ENCODE assay signal across 18 mouse cellular contexts in the genomic region with DNA sequence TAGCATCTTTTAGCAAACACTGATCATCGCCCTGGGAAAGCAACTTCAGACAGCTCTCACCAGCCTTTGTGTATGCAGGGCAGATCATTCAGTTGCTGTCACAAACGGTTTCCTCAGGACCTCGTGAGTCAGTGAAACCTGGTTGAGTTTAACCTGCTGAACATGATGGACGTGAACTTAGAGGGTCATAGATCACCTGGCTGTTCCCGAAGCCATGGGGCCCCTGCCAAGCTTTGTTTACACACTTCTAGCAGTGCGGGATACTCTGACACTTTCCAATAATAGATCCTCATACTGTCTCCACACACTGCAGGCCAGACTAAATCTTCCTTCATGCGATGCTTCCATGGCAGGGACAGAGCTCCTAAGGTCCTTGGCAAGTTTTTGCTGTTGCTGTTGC.
A peak's percentile ranks its signal among the peaks of the same experiment; 100 is the strongest.
DNase-seq lines count a peak whose midpoint lies in the region; ATAC-seq and TF ChIP-seq lines count a peak whose summit lies in the region.
"Had no signal": no experiment of that assay in that cellular context is flagged by ENCODE, and none has a peak within 500 bp of the region (broad histone marks: within the 10 kb centered on the region; RNA-seq: fewer than 3 reads in every experiment).

No protein-coding gene starts in this region.

- ATAC-seq in kidney, embryonic 14.5 days (ENCODE audit: low FRiP score, low TSS enrichment): no peak
- ATAC-seq in stomach, embryonic 16.5 days (ENCODE audit: insufficient read depth, low FRiP score): peak; percentile 61; the same call in 1 of the 2 replicates

- H3K4me2 ChIP-seq in kidney, embryonic 14.5 days (replicated peaks; ENCODE audit: low read depth, low read length): no peak overlapping the region
- H3K4me2 ChIP-seq in stomach, embryonic 16.5 days (ENCODE audit: low read depth, low read length): no peak overlapping the region
- H3K4me2 ChIP-seq: forebrain, embryonic 12.5 days; hindbrain, embryonic 15.5 days; neural tube, embryonic 13.5 days had no signal

- peak overlapping the region; percentile 89 for H3K27ac ChIP-seq in heart, embryonic 10.5 days
- H3K27ac ChIP-seq in kidney, adult 2 months (ENCODE audit: insufficient read depth, low read depth, low read length): no peak overlapping the region
- H3K27ac ChIP-seq in kidney, embryonic 14.5 days (ENCODE audit: low read depth, low read length): no peak overlapping the region
- H3K27ac ChIP-seq in stomach, embryonic 16.5 days (ENCODE audit: low read length): no peak overlapping the region
- H3K27ac ChIP-seq: forebrain, embryonic 12.5 days; hindbrain, embryonic 15.5 days; midbrain, embryonic 10.5 days; neural tube, embryonic 13.5 days had no signal

- H3K4me1 ChIP-seq in heart, embryonic 10.5 days: peaks cover 41% of the 10 kb centered on the region
- H3K4me1 ChIP-seq in kidney, adult 2 months (ENCODE audit: control insufficient read depth, insufficient read depth, low read length): peaks cover 11% of the 10 kb centered on the region; the same call in 1 of the 2 replicates
- peaks cover 17% of the 10 kb centered on the region; the same call in 1 of the 2 replicates for H3K4me1 ChIP-seq in kidney, embryonic 14.5 days (ENCODE audit: control insufficient read depth, insufficient read depth, low read length)
- peaks cover 8% of the 10 kb centered on the region; the same call in 1 of the 2 replicates for H3K4me1 ChIP-seq in stomach, embryonic 16.5 days (ENCODE audit: control insufficient read depth, insufficient read depth, low read length)
- H3K4me1 ChIP-seq: hindbrain, embryonic 15.5 days had no signal

- no peak for DNase-seq in heart, embryonic 10.5 days (ENCODE audit: low spot score)
- no peak for DNase-seq in heart, postnatal 14 days
- DNase-seq in kidney, adult 2 months: peak; percentile 77
- DNase-seq in kidney, postnatal 36 days: peak; percentile 68 to 71
- DNase-seq in urinary bladder, adult 18-20 months (ENCODE audit: low spot score in 2 of 2): no peak
- DNase-seq in cerebellum, postnatal 14 days: no peak
- DNase-seq: adrenal gland, postnatal 25 days; cerebellum, adult 8-10 months; embryo, embryonic 11 days; right cerebral cortex, postnatal 25 days; thymus, adult 18-20 months had no signal

- no peak for TF ChIP-seq CTCF in kidney, adult 2 months (conservative IDR thresholded peaks at IDR 0.05; ENCODE audit: insufficient read depth, insufficient read length, low read depth, low read length)

- H3K9me3 ChIP-seq in heart, embryonic 10.5 days: no peaks in the 10 kb centered on the region
- no peaks in the 10 kb centered on the region for H3K9me3 ChIP-seq in kidney, embryonic 14.5 days (ENCODE audit: control insufficient read depth, low read length)
- H3K9me3 ChIP-seq in stomach, embryonic 16.5 days (replicated peaks; ENCODE audit: control insufficient read depth, low read length): no peaks in the 10 kb centered on the region
- H3K9me3 ChIP-seq: forebrain, embryonic 12.5 days; hindbrain, embryonic 15.5 days; midbrain, embryonic 10.5 days; neural tube, embryonic 13.5 days had no signal

- no peak overlapping the region for H3K4me3 ChIP-seq in heart, embryonic 10.5 days
- no peak overlapping the region for H3K4me3 ChIP-seq in kidney, adult 2 months (ENCODE audit: insufficient read depth, low read depth, low read length)
- H3K4me3 ChIP-seq in kidney, embryonic 14.5 days (ENCODE audit: low read length): no peak overlapping the region
- H3K4me3 ChIP-seq in stomach, embryonic 16.5 days (replicated peaks; ENCODE audit: low read length): no peak overlapping the region
- H3K4me3 ChIP-seq: forebrain, embryonic 12.5 days; hindbrain, embryonic 15.5 days; midbrain, embryonic 10.5 days; neural tube, embryonic 13.5 days had no signal

- H3K9ac ChIP-seq in kidney, embryonic 14.5 days (ENCODE audit: low read depth, low read length): no peak overlapping the region
- H3K9ac ChIP-seq in stomach, embryonic 16.5 days (ENCODE audit: low read length): no peak overlapping the region
- H3K9ac ChIP-seq: forebrain, embryonic 12.5 days; hindbrain, embryonic 15.5 days; neural tube, embryonic 13.5 days had no signal

- intact Hi-C loops in heart, postnatal 14 days (cut with DNase I): no loop called here

- no peaks in the 10 kb centered on the region for H3K36me3 ChIP-seq in heart, embryonic 10.5 days
- no peaks in the 10 kb centered on the region for H3K36me3 ChIP-seq in kidney, adult 2 months (ENCODE audit: control insufficient read depth, insufficient read depth, low read length)
- no peaks in the 10 kb centered on the region for H3K36me3 ChIP-seq in kidney, embryonic 14.5 days (ENCODE audit: control insufficient read depth, insufficient read depth, low read length)
- no peaks in the 10 kb centered on the region for H3K36me3 ChIP-seq in stomach, embryonic 16.5 days (ENCODE audit: control insufficient read depth, insufficient read depth, low read length)
- H3K36me3 ChIP-seq: forebrain, embryonic 12.5 days; hindbrain, embryonic 15.5 days; midbrain, embryonic 10.5 days; neural tube, embryonic 13.5 days had no signal

- no peak for TF ChIP-seq POLR2A in kidney, adult 2 months (IDR thresholded peaks at IDR 0.05; ENCODE audit: low read depth, low read length)

- H3K27me3 ChIP-seq in heart, embryonic 10.5 days (ENCODE audit: insufficient read depth, poor library complexity, severe bottlenecking): no peaks in the 10 kb centered on the region
- H3K27me3 ChIP-seq in kidney, adult 2 months (replicated peaks; ENCODE audit: control insufficient read depth, insufficient read depth, low read length): no peaks in the 10 kb centered on the region
- H3K27me3 ChIP-seq in kidney, embryonic 14.5 days (ENCODE audit: control insufficient read depth, insufficient read depth, low read length): no peaks in the 10 kb centered on the region
- H3K27me3 ChIP-seq in stomach, embryonic 16.5 days (ENCODE audit: control insufficient read depth, insufficient read depth, low read length): no peaks in the 10 kb centered on the region
- H3K27me3 ChIP-seq: CH12.LX; forebrain, embryonic 12.5 days; hindbrain, embryonic 15.5 days; neural tube, embryonic 13.5 days had no signal

- WGBS in heart, embryonic 10.5 days: 42% methylated on average over 7 of the region's 7 CpGs
- WGBS in kidney, adult 2 months: 39% methylated on average over 7 of the region's 7 CpGs
- 30% methylated on average over 7 of the region's 7 CpGs for WGBS in kidney, embryonic 14.5 days
- WGBS in stomach, embryonic 16.5 days: 24% methylated on average over 7 of the region's 7 CpGs

Comparison
In these comparisons a context has a peak if more than half of its experiments do, and no peak if none do; other contexts are left out.
1. DNase-seq: peak in kidney, adult 2 months (single experiment) and kidney, postnatal 36 days (2 of 2); none in heart, embryonic 10.5 days (single experiment), heart, postnatal 14 days (0 of 2), urinary bladder, adult 18-20 months (0 of 2) and cerebellum, postnatal 14 days (0 of 2).